Mouse (Mus musculus) yolk sac, embryonic 10.5 days (tissue): ENCODE measurements around the gene Fxyd1.

Source experiments
- DNase-seq: peaks from one replicate; pipeline ENCODE4 v3.0.0-alpha.2; 2017; ENCODE audit warnings: low spot score

The Fxyd1 gene

GRCm38 (mm10) chr7:31057071-31057470 lies at the start of gene Fxyd1:
Gene Fxyd1, minus strand, starts transcription at chr7:31057199.
- DNase-seq: peak; percentile 75

- no peak for DNase-seq
These were observed 49.2 kb upstream of the Fxyd1 start for GRCm38 (mm10) chr7:31106166-31106565.

- DNase-seq: no peak
These were observed 48.2 kb upstream of the Fxyd1 start for GRCm38 (mm10) chr7:31105061-31105768.

- no peak for DNase-seq
These were observed 43.8 kb upstream of the Fxyd1 start for GRCm38 (mm10) chr7:31100786-31101185.

GRCm38 (mm10) chr7:31099612-31099982 lies 42.6 kb upstream of the Fxyd1 start:
- no peak for DNase-seq

- no peak for DNase-seq
These were observed 42.0 kb upstream of the Fxyd1 start for GRCm38 (mm10) chr7:31098697-31099611.

- peak; percentile 83 for DNase-seq
These were observed 40.7 kb upstream of the Fxyd1 start for GRCm38 (mm10) chr7:31097583-31098248.

GRCm38 (mm10) chr7:31096892-31097564 lies 40.0 kb upstream of the Fxyd1 start:
- no peak for DNase-seq

GRCm38 (mm10) chr7:31094774-31095501 lies 37.9 kb upstream of the Fxyd1 start:
- no peak for DNase-seq

GRCm38 (mm10) chr7:31089721-31090120 lies 32.7 kb upstream of the Fxyd1 start:
- no peak for DNase-seq

- no peak for DNase-seq
These were observed 31.2 kb upstream of the Fxyd1 start for GRCm38 (mm10) chr7:31088206-31088605.

- no peak for DNase-seq
These were observed 30.3 kb upstream of the Fxyd1 start for GRCm38 (mm10) chr7:31087262-31087661.

GRCm38 (mm10) chr7:31086175-31086755 lies 29.3 kb upstream of the Fxyd1 start:
- no peak for DNase-seq

- DNase-seq: no peak
These were observed 28.2 kb upstream of the Fxyd1 start for GRCm38 (mm10) chr7:31085171-31085570.

GRCm38 (mm10) chr7:31084140-31084539 lies 27.1 kb upstream of the Fxyd1 start:
- DNase-seq: no peak

- DNase-seq: no peak
These were observed 26.0 kb upstream of the Fxyd1 start for GRCm38 (mm10) chr7:31082831-31083588.

GRCm38 (mm10) chr7:31082106-31082505 lies 25.1 kb upstream of the Fxyd1 start:
- no peak for DNase-seq

- no peak for DNase-seq
These were observed 24.1 kb upstream of the Fxyd1 start for GRCm38 (mm10) chr7:31081106-31081505.

- DNase-seq: no peak
These were observed 23.6 kb upstream of the Fxyd1 start for GRCm38 (mm10) chr7:31080611-31081010.

GRCm38 (mm10) chr7:31079670-31080069 lies 22.7 kb upstream of the Fxyd1 start:
- DNase-seq: no peak
